Mouse (Mus musculus) cerebellum, adult 2 months (tissue): ENCODE measurements at regions not wholly inside any gene's neighbourhood (a gene's known extent, or its start where the extent isn't known, plus 50 kb on each side); places are given as distances from the start of the nearest gene placed in this dataset.

ENCODE experiments used
- CTCF ChIP-seq: fragments of 200-500 bp; IDR thresholded peaks from 2 replicates; pipeline ENCODE4 v1.5.1; 2011; ENCODE audit warnings: low read depth, mild to moderate bottlenecking, control low read depth, low read length, moderate library complexity, borderline replicate concordance; ENCODE audit not compliant: insufficient read depth
- POLR2A ChIP-seq: fragments of 200-500 bp; IDR thresholded peaks from 2 replicates; pipeline ENCODE4 v1.6.1; 2011; ENCODE audit warnings: low read length, control low read depth, borderline replicate concordance; ENCODE audit not compliant: insufficient read depth

DNA sequence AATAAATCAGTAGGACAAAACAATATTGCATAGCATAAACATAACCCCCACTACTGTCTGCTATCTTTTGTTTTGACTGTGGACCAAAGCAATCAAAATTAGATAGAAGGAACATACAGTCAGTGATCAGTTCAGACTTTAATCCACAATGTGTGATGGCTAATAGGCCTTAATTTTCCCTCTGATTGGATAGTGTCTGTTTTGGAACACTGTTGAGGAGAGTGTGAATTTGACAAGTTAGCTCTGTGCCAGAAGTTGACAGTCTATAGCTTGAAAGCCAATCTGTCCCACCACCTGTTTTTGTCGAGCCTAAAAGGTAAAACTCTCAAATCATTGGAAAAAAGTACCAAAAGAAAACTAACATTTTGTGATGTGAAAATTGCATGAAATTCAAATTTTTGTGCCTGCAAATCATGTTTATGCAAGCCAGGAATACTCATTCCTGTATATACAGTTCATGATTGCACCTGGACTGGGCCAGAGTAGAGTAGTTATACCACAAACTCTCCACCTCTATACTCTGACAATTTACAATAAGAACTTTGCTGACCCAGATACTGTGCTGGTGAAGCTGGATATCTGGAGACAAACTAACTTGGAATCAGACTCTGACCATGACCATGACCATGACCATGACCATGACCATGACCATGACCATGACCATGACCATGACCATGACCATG is 50.1 kb upstream of the Ptprz1 start:
- TF ChIP-seq POLR2A (no peak), CTCF (no peak)
